Mouse (Mus musculus): ENCODE data around the gene Irak1bp1.

- TF ChIP-seq POLR2A (IDR thresholded peaks at IDR 0.05; ENCODE audit: borderline replicate concordance, extremely low read depth, insufficient read depth, insufficient read length, poor library complexity, severe bottlenecking) (no peak), CTCF (IDR thresholded peaks at IDR 0.05; ENCODE audit: borderline replicate concordance, extremely low read depth, insufficient read depth, insufficient read length) (no peak)
Measured at GRCm38 (mm10) chr9:82835921-82836320, 6.6 kb downstream of the Irak1bp1 start.
